Mouse (Mus musculus): Measurements from ENCODE around the gene Nek3. TPM values are rescaled to one million over a fixed set of nuclear protein-coding genes. Genes with fewer than 3 reads are reported as not detected.
A peak's percentile ranks its signal among the peaks of the same experiment; 100 is the strongest.

Gene Nek3
- total RNA-seq (2022), result 1 to 10 TPM; 1.6 to 3.5 (median 2.1) TPM

DNA sequence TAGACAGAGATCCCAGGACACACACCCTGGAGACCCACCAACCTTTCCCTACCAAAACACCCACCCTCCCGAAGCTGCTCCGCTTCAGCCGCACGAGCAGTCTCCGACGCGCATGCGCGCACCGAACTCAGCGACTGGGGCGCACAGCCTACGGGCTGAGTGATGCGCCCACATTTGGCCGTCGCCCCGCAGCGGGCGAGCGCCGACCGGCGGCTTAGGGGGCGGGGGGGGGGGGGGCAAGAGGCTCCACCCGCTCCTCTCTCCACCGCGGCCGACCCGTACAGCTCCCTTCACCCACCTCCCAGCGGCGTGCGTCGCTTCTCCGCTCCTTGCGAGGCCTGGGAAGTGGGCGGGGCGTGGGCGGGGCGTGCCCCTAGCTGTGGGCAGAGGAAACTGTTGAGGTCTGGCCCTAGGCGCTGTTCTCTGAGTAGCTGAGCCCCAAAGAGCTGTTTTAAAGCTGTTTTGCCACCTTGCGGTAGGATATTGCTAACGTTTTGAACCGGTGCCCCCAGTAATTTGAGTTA lies at the start of gene Nek3:
Gene Nek3 (minus strand): TSS at position 356 of the 524 bp plus-strand sequence.
- DNase-seq (ENCODE audit: low spot score in 2 of 2), result peak; percentile 53 to 66

DNA sequence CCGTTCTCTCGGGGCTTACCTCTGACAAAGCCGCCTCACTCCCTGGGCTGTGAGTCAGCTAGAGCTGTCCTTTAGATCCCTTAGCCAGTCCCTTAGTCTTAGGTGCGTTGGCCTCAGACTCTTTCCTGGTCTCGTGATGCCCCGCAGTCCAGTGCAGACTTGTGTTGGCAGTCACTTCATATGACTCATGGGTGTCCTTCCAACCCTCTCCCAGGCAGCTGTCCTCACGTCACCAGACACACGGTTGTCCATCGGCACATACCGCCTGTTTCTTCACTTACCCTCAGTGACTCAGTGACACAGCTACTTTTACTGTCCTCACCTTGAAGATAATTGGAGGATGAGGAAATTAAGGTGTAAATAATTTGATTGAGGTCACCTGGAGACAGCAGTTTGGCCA lies 48.6 kb upstream of the Nek3 start:
- no peak for DNase-seq (ENCODE audit: low spot score in 2 of 2)

DNA sequence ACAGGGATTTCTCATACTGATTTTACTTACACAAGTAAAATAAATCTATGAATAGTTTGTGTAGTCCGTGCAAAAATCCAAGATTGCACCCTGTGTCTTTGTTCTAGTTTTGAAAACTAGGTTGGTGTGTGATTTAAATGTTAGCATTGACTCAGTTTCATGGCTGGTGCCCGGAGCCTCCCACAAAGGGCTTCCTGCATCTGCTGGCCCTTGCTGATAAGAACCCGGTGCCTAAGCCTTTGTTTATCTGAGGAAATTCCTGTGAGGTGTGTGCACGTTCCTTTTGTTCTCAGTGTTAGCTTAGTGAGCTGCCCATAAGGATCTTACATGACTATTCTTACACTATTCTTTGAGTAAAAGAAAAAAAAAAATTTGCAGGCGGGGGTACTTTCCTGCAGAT lies 42.8 kb upstream of the Nek3 start:
- DNase-seq (ENCODE audit: low spot score in 2 of 2), result no peak

DNA sequence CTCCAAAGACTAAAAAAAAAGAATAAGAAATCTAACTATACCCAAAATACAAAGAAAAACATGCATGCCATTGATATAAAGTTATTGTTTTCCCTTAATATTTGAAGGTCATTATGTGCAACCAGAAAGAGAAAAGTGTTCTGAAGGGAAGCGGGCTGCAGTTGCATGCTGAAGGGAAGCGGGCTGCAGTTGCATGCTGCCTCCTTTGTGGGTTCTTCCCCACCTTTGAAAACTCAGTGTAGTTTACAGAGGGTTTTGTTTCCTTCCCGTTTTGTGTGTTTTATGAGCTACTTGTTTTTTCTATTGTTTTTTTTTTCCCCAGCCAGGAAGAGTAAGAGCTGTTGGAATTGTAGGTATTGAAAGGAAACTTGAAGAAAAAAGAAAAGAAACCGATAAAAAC lies 41.3 kb upstream of the Nek3 start:
- no peak for DNase-seq (ENCODE audit: low spot score in 2 of 2)

DNA sequence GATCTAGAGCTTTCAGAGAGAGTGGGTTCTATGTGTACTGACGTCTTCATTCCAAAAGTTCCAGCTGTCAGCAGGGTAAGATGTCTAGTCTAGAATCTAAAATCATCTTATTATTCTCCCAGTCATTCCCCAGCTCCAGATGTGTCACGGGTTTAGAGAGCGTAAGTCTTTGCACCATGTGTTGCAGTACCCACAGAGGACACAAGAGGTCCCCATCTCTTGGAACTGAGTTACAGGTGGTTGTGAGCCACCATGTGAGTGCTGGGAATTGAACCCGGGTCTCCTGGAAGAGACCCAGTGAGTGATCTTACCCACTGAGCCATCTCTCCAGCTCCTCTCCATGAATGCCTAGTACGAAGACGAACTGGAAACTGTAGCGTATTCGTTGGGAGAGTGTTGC lies 33.2 kb upstream of the Nek3 start:
- no peak for DNase-seq (ENCODE audit: low spot score in 2 of 2)

DNA sequence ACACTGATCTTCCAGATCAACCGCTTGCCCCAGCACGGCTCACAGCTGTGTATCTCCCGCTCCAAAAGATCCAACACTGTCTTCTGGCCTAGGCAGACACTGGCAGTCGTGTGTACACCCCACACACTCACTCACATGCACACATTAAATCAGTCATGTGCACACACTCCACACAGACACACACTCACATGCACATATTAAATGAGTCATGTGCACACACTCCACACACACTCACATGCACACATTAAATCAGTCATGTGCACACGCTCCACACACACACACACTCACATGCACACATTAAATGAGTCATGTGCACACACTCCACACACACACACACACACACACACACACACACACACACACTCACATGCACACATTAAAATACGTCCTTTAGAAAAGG lies 31.7 kb upstream of the Nek3 start:
- no peak for DNase-seq (ENCODE audit: low spot score in 2 of 2)

DNA sequence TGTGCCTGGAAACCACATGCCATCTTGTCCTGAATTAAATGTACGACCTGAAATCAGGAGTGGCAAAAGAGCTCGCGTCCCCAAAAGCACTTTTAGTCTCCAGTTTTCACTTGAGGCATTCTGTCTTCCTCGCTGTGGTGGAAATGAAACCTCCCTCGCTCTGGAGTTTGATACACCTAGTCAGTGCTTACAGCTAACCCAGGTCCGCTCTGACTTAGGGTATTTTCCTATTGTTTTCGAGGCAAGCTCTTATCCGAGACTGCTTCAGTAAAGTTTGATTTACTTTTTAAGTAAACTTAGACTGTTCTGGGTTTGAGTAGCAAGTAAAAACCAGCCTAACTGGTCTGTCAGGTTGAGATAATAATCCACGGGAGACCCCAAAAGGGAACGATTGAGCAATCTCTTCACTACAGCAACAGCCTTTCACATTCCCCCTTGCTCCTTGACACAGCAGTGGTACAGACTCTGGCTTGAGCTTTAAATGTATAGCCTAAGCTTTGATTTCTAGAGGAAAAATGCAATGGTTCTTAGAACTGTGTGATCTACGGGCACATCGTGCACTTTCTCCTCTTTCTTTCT lies 27.3 kb upstream of the Nek3 start:
- DNase-seq (ENCODE audit: low spot score in 2 of 2), result no peak

DNA sequence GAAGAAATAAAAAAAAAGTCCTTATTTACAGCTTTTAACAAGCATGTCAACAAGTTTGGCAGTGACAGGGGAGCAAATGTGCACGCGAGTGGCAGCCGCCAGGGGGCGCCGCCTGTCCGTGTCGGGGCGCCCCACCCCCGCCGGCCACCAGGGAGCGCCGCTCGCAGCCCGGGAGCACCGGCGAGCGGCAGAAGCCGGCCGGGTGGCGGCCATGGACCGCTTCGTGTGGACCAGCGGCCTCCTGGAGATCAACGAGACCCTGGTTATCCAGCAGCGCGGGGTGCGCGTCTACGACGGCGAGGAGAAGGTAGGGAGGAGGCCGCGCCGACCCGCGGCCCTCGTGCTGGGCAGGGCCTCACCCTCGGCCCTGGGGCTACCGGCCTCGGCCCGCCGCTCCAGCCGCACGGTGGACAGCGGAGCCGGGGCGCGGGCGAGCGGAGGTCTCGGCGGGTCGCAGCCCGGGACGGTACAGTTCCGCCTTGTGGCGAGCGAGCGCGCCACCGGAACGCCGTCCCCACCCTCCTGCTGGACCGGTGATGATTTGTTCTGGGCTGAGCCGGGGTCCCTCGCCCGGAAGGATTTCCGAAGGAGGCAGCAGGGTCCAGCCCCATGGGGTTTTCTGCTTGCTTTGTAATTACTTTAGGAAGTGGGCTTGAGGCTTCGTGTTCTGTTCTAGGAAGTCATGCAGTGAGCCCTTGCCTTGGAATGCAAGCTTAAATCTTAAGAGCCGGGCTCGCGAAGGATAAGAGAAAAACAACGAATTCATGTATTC lies 26.6 kb upstream of the Nek3 start, which contains the start of gene Vps36:
Gene Vps36 (plus strand): TSS at position 150 of the 772 bp plus-strand sequence.
- peak; percentile 73 to 84 for DNase-seq (ENCODE audit: low spot score in 2 of 2)

DNA sequence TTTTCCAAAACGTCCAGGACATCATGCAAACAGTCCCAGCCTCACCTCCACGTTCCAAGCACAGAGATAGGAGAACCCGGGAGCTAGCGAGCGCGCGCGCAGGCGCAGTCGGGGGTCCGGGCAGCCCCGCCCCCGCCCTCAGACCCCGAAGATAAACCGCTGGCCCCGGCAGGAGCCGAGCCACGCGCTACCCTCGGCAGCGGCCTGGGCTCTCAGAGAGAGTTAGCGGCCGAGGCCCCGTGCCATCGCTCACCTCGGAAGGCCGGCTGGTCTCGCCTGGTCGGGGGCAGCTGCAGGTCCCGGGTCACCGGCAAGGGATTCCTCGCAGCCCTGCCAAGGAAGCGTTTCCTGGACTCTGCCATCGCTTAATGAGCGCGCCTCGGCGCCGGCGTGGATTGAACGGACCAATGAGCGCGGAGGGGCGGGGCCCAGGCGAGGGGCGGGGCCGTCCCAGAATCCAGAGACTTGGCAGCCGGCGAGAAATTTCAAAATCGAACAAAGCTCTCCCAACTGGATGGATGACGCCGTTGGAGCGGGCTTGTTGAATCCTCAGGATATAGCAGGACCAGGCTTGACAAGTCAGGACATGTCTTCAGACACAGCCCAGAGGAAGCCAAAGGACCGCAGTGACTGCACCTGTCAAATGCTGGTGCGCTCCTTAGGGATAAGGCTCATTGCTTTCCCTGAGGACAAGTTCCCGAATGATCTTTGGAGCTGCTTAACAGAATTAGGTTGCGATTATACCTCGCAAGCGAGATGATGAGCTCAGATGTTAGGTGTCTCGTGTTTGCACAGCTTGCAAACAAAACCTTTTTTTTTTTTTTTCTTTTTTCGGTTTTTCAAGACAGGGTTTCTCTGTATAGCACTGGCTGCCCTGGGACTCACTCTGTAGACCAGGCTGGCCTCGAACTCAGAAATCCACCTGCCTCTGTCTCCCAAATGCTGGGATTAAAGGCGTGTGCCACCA lies 19.5 kb upstream of the Nek3 start, which contains the start of gene Ckap2:
Gene Ckap2 (minus strand): TSS at position 389 of the 967 bp plus-strand sequence.
- DNase-seq (ENCODE audit: low spot score in 2 of 2), result peak; percentile 63 to 66

DNA sequence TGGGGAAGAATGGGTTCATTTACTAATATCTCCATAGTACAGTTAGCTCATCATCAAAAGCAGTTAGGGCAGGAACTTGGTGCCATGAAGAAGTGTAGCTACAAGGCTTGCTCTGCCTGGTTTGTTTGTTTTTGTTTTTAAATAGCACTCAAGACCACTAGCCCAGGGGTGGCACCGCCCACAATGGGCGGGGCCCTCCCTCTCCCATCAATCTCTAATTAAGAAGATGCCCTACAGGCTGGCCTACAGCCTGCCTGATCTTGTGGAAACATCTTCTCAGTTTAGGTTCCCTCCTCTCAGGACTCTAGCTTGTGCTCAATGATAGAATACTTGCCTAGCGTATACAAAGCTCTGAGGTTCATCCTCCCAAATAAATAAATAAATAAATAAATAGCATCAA lies 18.6 kb upstream of the Nek3 start:
- no peak for DNase-seq (ENCODE audit: low spot score in 2 of 2)

DNA sequence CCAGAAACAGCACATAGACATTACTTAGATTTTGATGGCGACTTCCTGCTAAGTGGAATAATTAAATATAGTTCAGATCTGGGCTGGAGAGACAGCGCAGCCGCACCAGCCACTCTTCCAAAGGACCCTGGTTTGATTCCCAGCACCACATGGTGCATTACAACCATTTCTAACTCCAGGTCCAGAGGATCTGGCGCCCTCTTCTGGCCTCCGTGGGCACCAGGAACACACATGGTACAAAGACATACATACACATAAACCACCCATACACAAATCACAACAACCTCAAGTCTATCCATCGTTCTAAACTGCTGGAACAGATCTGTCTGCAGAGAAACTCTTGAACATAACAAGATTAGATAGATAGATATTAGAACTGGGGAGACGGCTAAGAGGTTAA lies 9.7 kb upstream of the Nek3 start:
- DNase-seq (ENCODE audit: low spot score in 2 of 2), result no peak

DNA sequence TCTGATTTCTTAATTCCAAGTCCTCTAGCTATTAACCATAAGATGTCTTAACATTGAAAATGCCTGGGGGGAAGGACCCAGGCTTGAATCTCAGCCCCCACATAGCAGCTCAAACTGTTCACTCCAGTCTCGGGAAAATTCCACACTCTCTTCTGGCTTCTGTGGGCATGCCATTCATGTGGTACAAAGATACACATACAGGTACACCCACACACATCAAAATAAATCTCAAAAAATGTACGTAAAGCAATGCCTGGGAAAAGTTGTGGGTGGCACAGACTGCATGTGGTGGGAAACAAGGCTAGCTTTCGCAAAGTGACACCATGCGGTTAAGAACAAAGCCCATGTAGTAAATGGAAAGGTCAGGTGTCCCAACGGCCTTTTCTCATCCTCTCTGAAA lies 2.9 kb upstream of the Nek3 start:
- peak in 1 of 2 experiments; percentile 25 for DNase-seq (ENCODE audit: low spot score in 2 of 2)

DNA sequence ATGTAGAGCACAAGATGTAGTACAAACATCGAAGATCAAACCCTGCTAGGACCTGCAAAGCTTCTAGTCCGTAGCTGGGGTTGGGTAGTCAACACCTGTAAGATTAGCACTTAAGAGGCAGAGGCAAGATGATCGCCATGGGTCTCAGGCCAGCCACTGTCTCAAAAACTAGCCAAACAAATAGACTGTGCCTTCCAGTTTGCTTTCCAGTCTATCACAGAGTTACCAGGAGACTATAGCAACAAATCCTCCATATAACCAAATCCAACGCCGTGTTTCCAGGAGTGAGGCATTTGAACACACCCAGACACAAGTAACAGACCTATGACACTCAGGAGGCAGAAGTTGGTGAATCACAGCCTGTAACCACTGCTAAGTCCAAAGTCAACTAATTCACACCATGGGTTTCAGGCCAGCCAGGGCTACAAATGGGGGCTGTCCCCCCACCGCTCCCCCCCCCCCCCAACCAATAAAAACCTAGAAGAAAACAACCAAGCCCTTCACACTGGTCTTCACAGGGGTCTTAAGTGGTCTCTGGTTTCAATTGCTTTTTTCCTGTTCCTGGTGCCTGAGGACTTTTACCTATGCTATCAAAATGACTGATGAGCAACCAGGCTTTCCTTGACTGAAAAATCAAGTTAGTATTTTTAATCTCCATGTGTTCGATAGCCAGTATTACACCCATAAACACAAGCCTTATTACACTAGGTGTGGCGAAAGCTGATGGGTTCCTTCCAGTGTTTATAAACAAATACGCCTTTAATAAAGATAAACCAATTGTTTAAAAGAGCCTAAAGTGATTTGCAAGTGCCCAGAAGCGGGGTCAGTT lies 770 bp downstream of the Nek3 start:
- no peak for DNase-seq (ENCODE audit: low spot score in 2 of 2)

DNA sequence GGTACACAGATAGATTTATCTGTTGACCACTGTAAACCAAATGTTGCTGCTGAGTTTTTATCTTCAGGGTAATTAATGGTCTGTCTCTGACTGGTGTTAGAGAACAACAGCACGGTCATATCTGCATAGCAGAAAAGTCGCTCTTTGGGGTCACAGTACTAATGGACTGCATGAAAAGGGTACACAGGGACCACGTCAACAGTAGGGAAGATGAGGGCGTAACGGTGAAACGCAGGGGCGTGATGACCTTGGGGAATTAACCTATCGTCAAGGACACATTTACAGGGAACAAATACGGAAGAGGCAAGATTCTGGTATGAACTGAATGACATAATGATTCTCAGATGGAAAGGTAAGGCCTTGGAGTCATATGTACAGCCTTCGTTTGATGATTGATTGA lies 1.8 kb downstream of the Nek3 start:
- no peak for DNase-seq (ENCODE audit: low spot score in 2 of 2)

DNA sequence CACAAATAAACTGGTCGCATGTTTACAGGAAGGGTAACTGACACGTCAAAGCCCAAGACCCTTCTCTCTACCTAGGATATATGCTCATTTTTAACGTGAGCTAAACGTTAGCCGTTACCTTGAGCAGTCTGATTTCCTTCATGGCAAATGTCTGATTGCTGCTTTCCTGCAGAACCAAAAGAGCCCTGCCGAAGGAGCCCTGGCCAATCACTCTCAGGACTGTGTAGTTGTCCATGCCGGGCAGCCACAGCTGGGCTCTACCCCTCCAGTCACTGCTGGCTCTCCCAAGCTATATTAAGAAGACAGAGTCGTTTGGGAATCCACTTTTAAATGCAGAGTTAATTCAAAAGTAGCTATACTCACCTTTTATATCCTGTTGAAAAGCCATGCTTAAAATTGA lies 4.0 kb downstream of the Nek3 start:
- no peak for DNase-seq (ENCODE audit: low spot score in 2 of 2)

DNA sequence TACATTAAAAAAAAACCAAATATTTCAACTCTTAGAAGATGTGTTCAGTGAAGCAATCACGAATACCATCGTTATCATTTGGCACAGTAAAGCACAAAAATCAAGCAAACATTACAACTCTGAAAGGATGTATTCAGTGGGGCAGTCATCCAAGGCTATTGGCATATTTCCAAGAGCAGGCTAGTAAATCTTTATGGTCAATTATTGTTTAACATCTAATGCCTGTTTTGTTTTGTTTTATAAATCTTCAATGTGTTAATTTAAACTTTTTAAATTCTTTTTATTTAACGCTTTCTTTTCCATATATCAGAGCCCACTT lies 15.9 kb downstream of the Nek3 start:
- DNase-seq (ENCODE audit: low spot score in 2 of 2), result no peak

DNA sequence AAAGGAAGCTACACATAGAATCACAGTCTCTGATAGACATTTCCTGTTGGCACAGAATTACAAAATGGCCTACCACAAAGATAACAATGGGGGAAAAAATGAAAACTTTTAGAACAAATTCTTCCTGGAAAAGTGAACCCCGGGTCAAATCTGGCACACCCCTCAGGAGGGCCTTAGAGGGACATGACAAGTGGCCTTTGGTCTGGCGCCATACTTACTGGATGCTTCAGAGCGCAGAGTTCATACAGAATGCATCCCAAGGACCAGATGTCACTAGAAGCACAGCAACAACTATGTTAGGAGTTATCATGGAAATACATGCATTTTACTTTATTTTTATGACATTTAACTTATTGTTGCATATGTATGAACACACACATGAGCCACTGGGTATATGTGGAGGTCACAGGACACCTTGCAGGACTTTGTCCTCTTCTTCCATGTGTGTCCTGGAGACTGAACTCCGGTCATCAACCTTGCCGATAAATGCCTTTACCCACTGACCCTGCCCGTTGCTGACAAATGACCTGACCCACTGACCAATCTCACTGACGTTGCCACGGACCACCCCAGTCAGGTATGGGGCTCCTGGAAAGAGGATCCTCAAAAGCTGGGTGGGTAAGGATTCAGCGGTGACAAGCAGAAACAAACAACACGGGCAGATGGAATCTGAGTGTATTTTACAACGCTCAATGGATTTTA lies 16.4 kb downstream of the Nek3 start:
- DNase-seq (ENCODE audit: low spot score in 2 of 2), result no peak

DNA sequence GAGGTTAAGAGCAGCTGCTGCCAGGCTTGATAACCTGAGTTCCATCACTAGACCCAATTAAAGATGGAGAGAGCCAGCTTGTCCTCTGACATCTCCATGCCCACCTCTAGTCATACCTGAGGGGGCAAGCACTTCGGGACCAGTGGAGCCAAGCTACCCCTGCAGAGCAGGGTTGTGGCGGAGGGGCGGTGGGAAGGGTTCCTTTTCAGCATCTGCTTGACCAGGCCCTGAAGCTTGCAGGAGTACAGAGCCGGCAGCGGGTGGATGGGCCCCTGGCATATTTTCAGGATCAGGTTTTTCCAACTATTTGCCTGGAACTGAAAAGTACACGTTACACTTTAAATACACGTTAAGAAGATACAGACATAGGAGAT lies 17.9 kb downstream of the Nek3 start:
- DNase-seq (ENCODE audit: low spot score in 2 of 2), result no peak

DNA sequence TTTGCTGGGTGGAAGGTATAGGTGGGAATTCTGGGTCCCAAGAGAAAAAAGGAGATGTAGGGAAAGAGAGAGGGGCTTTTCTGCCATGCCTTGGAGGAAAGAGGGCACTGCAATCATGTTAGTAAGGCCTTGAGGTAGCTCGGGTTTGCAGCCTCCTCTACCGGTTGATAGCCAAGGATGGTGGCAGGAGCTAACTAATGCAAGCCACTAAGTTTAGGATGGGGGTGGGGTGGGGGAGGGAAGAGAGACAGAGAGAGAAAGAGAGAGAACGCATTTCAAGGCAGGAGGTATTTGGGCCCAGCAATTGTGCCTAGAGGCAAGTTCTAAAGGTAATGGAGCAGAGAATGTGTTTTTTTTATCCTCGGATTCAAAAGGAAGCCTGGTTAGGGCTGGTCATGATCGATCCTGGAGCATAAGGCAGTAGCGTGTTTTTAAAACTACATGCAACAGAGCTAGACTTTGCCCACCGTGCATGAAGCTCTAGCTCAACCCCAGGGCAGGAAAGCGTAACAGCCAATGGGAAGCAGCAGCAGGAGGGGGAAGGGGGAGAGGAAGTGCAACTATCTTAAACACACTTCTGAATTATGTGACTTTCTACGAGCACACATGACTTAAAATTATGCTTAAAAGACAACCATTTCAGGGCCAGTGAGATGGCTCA lies 18.4 kb downstream of the Nek3 start:
- no peak for DNase-seq (ENCODE audit: low spot score in 2 of 2)

DNA sequence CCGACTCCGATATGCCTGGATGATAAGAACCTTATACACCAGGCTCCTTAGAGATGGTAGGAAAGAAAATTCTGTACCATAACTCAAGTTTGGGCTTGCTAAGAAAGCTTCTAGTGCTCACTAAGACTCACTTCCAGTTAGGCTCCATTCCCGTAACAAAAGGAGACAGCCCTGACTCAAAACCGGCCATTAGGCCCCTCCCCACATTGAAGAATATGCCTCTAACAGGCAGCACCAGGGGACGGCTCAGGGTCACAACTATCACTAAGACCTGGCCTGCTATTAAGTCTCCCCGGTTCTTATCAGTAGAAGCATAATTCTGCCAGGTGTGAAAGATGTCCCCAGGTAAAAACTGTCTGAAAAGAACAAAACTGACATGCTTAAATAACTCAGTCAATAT lies 20.4 kb downstream of the Nek3 start:
- DNase-seq (ENCODE audit: low spot score in 2 of 2), result no peak
